Mouse (Mus musculus) bone marrow macrophage, adult 2 months (primary cell): ENCODE measurements around the gene Gm6356. TPM values are rescaled to one million over a fixed set of nuclear protein-coding genes. Genes with fewer than 3 reads are reported as not detected.
"Not testable (repeated sequence)": the region's sequence is repeated elsewhere in the genome, so short reads cannot be mapped to it uniquely, and the experiment has no call there.

Source experiments
- H3K27ac ChIP-seq: 2 replicates; pipeline ENCODE4 v1.5.1; 2012; ENCODE audit warnings: low read depth, low read length; ENCODE audit not compliant: insufficient read depth
- H3K4me1 ChIP-seq: 2 replicates; pipeline ENCODE4 v1.6.1; 2012; ENCODE audit warnings: low read length; ENCODE audit not compliant: control insufficient read depth, insufficient read depth
- H3K4me3 ChIP-seq: 2 replicates; pipeline ENCODE4 v1.5.1; 2012; ENCODE audit warnings: mild to moderate bottlenecking, low read length, moderate library complexity; ENCODE audit not compliant: insufficient read depth
- polyA plus RNA-seq: library from polyadenylated mRNA; stranded (reverse); fragments of >200 nt; gene quantifications from 2 replicates; pipeline ENCODE4 v1.2.4, GENCODE M21; 2012; ENCODE audit not compliant: missing spikeins, insufficient read depth, insufficient read length

Gene Gm6356
- polyA plus RNA-seq = not detected in 2 replicates

DNA sequence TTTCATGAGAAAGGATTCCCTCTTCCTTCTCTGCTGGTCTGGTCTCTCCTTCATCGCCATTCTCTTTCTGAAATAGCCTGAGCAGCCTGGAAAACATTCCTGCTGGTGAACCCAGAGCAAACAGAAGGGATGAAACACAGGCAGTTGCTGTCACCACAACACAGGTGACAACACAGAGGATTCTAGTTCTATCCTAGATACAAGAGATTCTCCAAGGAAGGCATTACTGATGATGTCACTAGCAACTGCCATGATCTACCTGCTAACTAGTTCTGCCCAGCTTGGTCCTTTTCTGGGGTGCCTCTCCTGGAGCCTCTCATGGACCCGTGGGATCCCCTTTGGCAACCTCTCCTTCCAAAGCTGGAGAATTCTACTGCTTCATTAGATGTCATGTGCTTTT lies at the start of gene Gm6356:
TSS of gene Gm6356 (minus strand) at position 101 of the 400 bp plus-strand sequence.
- H3K27ac ChIP-seq, H3K4me1 ChIP-seq, H3K4me3 ChIP-seq: not testable (repeated sequence)

Other genes with a start within 250 kb of the Gm6356 start
- gene Gm3636, start 231.5 kb downstream of the Gm6356 start, polyA plus RNA-seq = not detected in 2 replicates
- gene Gm8362, start 199.4 kb downstream of the Gm6356 start, polyA plus RNA-seq = not detected in 2 replicates
- gene Gm3642, start 133.5 kb downstream of the Gm6356 start, polyA plus RNA-seq = not detected in 2 replicates
- not detected in 2 replicates for gene Gm3667, start 83.9 kb downstream of the Gm6356 start, polyA plus RNA-seq
- not detected in 2 replicates for gene Gm10406, start 53.6 kb upstream of the Gm6356 start, polyA plus RNA-seq
- not detected in 2 replicates for gene Gm3685, start 71.2 kb upstream of the Gm6356 start, polyA plus RNA-seq
- not detected in 2 replicates for gene Gm3696, start 126.8 kb upstream of the Gm6356 start, polyA plus RNA-seq
- not detected in 2 replicates for gene Gm6676, start 151.6 kb upstream of the Gm6356 start, polyA plus RNA-seq
- gene Gm3512, start 200.7 kb upstream of the Gm6356 start, polyA plus RNA-seq = not detected in 2 replicates
- gene Gm16434, start 220.7 kb upstream of the Gm6356 start, polyA plus RNA-seq = not detected in 2 replicates